Mouse (Mus musculus) skeletal muscle tissue, adult 2 months (tissue): ENCODE data around the gene Muc15.

Experiments used
- DNase-seq: peaks from one replicate; pipeline ENCODE4 v3.0.0-alpha.2; 2012; ENCODE audit warnings: low read depth, low spot score

The Muc15 gene

DNA sequence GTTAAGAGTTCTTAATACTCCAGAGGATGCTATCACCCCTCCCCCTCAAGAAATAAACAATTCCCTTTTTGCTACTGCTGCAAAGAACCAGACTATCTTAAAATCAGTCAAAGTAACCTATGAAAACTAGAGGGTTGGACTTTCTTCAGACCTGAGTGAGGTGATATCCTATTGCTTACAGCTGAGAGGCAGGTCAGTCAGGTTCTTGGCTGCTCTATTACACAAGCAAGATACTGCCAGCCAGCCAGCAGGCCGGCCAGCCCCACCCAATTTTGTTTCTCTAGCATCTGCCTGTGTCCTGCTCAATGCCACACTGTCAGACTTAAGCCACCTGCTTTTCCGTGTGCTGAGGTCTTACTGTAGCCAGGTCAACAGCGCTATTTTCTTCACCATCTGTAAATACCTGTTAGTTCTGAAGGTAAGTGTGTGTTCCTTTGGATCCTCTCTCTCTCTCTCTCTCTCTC, at the start of gene Muc15:
Muc15 (plus strand) TSS at position 51 of the 464 bp plus-strand sequence.
- no peak for DNase-seq

DNA sequence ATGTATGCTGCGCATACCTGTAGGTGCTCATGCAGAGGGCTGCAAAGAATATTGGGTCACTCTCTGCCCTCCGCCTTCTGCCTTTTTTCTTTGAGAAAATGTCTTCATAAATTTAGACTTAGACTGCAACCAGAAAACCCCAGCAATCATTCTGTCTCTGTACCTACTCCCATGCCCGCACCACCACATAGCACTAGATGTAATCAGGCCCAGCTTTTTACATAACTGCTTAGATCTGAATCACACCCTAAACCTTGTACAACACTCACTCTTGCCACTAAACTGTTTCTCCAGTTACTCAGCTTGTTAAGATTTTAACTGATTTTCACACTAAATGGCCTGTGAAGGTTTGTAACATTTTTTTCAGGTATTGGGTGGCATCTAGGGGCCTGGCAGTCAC, 11.7 kb upstream of the Muc15 start:
- no peak for DNase-seq

DNA sequence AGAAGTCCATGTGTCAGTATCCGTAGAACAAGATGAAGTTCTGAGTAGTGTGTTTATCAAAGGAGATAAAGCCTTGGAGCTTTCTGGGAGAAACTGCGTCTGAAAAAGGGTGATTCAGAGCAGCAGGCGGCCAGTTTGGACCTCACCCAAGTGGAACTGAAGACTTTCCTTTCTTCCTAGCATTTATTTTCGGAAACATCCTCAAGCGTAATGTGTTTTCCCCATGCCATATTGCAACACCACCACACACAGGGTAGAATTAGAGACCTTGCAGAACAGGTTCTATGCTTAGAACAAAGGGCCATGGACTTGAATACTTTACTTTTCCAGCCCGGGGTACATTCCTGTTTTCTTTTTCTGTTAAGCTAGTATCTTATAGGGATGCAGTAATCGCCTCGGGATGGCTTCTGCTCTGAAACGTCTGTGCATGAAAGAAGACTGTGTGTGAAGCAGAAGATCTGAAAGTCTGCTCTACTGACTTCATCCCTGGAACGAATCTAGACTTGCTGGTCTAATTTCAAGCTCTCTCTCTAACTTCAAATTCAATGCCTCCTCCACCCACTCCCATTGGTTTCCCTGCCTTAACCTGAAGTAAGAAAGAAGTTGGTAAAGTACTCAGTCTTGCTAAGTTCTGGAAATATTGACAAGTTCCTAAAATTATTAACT, 11.0 kb upstream of the Muc15 start:
- peak; percentile 19 for DNase-seq

DNA sequence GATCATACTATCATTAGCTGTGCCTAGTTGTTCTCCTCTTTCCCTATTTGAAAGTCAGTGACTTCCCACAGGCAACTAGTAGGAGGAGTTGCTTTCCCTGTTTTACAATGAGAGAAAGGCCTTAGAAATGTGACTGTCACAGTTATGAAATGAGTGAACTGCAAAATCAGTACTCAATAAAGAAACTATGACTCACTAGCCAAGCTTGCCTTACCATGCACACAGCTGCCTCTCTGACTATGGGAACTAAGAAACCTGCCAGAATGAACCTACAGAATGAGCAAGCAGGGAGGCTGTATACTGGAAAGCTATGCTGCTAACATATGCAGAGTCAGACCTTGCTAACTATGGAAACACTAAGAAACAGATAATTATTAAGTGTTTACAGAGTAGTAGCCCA, 2.1 kb upstream of the Muc15 start:
- no peak for DNase-seq

DNA sequence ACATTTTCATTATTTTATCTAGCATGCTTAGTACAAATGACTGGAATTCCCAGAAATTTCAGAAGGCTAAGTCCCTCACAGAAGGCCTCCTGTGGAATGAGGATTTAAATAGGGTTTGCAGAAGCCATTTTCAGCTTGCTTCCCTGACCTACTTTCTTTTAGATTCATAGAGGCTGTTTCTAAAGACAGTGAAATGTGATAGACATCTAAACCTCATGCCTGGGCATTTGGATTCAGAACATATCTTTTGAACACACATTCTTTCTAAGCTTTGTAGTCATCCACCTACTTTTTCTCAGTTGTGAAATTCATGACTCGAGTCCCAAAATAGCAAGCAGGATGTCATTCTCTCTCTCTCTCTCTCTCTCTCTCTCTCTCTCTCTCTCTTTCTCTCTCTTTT, 1.1 kb downstream of the Muc15 start:
- no peak for DNase-seq

DNA sequence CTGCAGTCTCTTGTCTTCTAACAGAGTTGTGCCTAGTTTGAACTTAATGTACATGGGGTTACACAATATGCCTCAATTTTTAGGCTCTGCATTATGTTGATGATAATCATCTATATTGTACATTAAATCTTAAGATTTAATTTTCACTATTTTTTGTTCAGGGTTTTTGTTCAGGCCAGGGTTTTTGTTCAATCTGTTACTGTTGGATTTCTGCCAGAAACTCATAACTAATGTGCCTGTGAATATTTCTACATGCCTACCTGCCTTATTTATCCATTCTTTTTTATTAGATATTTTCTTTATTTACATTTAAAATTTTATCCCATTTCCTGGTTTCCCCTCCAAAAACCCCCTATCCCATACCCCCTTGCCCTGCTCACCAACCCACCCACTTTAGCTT, 5.0 kb downstream of the Muc15 start:
- DNase-seq = no peak

DNA sequence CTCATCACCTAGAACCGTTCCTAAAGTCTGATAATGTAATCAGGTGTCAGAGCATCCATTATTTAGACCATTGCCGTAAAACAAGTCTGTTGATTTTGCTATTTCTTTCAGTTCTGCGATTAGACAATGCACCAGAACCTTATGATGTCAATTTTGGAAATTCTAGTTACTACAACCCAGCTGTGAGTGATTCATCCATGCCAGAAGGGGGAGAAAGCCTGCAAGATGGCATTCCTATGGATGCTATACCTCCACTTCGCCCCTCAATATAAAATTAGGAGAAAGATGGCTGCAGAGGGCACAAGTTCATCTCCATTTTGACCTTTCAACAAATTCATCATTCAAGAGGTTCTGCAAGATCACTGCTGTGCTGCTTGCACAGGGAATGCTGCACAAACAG, 16.1 kb downstream of the Muc15 start:
- no peak for DNase-seq

DNA sequence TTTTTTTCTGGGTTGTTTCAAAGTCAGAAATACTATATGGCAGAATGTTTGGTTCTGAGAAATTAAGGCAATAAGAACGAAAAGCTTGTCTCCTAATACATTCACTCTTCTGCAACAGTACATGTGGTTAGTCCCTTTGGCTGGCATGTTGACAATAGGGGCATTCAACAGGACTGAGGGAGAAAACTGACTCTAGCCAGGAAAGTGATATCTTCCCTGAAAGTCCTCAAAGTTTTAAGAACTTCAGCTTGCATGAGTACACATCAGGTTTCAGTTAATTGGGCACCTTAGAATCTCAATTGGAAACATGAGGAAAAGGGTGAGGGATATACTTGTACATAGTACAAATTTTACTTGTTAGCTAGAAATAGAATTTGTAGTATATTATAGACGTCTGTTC, 16.8 kb downstream of the Muc15 start:
- DNase-seq = no peak

DNA sequence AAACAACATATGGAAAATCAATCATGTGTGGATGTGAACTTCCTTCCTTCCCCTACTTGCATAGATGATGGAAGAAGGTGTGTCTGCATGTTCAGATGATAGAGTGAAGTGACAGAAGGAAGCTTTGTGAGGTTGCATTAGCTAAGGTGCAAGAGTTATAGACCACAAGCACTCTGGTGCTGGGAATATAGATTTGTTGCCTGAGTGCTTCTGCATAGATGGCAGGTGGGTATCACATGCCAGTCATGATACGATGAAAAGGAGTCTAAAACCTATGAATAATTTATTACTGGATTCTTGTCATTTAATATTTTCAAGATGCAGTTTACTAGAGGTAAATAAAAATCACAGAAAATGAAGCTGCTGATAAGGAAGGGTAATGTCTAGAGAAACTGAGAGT, 18.6 kb downstream of the Muc15 start:
- no peak for DNase-seq

DNA sequence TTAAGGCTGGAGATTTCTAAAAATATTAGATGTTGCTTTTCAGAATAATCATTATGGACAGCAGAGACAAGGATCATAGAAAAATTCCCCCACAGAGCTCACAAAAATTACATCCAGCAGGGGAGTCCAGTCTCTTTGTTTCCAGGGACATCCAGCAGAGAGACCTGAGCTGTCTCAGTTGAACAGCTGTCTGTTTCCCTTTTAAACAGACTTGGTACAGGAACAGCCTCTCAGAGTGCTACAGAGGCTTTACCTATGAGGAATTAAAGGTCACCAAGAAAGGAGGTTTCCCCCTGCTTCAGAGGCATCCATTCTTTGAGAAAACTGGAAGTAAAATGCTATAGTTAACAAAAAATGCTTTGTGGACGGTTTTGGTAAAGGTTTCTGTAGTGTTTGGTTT, 19.4 kb downstream of the Muc15 start:
- DNase-seq = no peak

DNA sequence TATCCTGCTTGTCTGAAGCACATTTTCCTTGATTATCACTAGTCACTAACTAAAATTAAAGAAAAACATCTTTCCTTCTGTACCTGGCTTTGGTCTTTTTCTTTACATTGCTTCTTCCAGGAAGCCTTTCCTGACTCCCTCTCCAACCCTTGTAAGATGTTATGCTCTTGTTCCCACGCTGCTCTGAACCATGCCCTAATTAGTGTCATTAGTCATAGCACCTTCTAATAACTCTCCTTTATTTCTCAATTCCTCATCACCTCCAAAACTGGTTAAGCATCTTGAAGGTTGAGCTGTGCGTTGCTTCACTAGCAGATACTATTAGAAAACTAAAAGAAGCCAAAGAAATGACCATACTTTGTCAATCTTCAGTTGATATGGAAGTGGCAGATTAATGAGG, 36.4 kb downstream of the Muc15 start:
- DNase-seq = no peak

DNA sequence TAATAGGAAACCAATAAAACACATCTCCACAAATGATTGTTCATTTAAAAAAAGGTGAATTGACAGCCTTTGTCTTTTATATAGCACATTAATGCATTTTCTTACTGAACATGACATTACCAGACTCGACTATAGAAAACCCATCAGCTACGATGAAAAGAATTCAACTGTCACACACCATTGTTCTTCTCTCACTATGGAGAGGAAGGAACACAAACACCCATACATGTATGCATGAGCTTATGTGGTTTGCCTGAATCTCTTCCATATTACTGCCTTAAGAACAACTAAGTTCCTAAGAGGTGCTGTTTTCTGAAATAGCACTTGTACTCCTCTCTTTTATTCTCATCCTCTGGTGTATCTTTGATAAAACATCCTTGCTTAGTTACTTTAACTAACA, 38.3 kb downstream of the Muc15 start:
- DNase-seq = no peak

DNA sequence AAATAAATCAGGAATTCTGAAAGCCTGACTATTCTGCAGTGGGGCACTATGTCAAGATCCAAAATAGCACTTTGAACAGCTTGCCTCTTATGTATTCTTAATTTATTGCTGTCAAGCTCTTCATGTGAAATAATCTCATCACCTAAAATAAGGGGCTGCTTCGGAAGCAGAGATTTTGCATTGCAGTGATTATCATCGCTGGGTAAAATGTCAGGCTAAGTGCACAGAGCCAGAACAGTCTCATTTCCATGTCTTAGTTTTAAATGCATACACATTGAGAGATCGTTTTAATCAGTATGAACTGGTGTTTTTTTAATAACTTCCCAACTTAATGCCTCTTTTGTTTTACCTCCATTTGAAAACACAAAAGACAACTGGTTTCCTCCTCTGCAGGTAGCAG, 66.3 kb downstream of the Muc15 start:
- DNase-seq = no peak
